Mouse (Mus musculus): ENCODE data around the gene Camk2b.

DNA sequence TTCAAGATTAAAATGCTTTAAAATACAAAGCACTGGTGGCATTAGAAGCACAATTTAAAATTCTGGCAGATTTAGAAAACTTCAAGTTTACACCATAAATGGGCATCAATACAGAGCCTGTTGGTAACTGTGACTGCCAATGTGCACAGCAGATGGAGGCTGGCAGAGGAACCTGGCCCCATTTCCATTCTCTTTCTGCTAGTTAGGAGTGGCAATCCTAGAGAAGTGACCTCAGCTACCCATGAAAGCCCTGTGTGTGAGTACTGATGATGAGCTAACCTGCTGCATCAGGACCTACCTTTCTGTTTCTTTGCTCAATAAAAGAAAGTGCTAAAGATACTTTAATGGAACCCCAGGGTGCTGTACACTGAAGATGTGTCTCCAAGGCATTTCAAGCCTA is 43.8 kb upstream of the Camk2b start:
- TF ChIP-seq POLR2A (IDR thresholded peaks at IDR 0.05; ENCODE audit: insufficient read depth, low read length) (no peak), CTCF (IDR thresholded peaks at IDR 0.05; ENCODE audit: low read depth, low read length) (no peak), EP300 (IDR thresholded peaks at IDR 0.05; ENCODE audit: insufficient read depth, low read depth, low read length) (no peak)
